Mouse (Mus musculus) limb, embryonic 10.5 days (tissue): ENCODE measurements at regions not wholly inside any gene's neighbourhood (a gene's known extent, or its start where the extent isn't known, plus 50 kb on each side); places are given as distances from the start of the nearest gene placed in this dataset.

ENCODE experiments used
- DNase-seq: peaks from one replicate; pipeline ENCODE4 v3.0.0-alpha.2; 2017; ENCODE audit warnings: low spot score
- H3K27ac ChIP-seq: fragments of 300-500 bp; sonication (generic); 2 replicates; pipeline ENCODE4 v1.5.1; 2016; ENCODE audit warnings: mild to moderate bottlenecking
- H3K27me3 ChIP-seq: fragments of 300-500 bp; sonication (generic); 2 replicates; pipeline ENCODE4 v1.6.1; 2016; ENCODE audit warnings: low read depth, mild to moderate bottlenecking; ENCODE audit not compliant: poor library complexity, severe bottlenecking
- H3K36me3 ChIP-seq: fragments of 300-500 bp; sonication (generic); 2 replicates; pipeline ENCODE4 v1.6.1; 2016; ENCODE audit warnings: mild to moderate bottlenecking, moderate library complexity
- H3K4me1 ChIP-seq: fragments of 300-500 bp; sonication (generic); 2 replicates; pipeline ENCODE4 v1.6.1; 2016
- H3K4me3 ChIP-seq: fragments of 300-500 bp; sonication (generic); 2 replicates; pipeline ENCODE4 v1.5.1; 2016; ENCODE audit warnings: mild to moderate bottlenecking, moderate library complexity
- H3K9me3 ChIP-seq: fragments of 300-500 bp; sonication (generic); replicated peaks from 2 replicates; pipeline ENCODE4 v1.6.1; 2016; ENCODE audit warnings: mild to moderate bottlenecking
- WGBS: fragments of 180-500 bp; shearing (Covaris S2); methylation state at CpG from one replicate; pipeline ENCODE4 v1.1.7; 2016; 5-methylcytosine and 5-hydroxymethylcytosine counted together

GRCm38 (mm10) chr16:31508981-31509380 lies 86.9 kb downstream of the Bdh1 start:
- Histone ChIP-seq H3K9me3 (no peaks in the 10 kb centered on the region), H3K36me3 (no peaks in the 10 kb centered on the region), H3K27me3 (no peaks in the 10 kb centered on the region), H3K4me1 (peaks cover 49% of the 10 kb centered on the region), H3K4me3 (peak overlapping the region; percentile 32), H3K27ac (peak overlapping the region; percentile 94)
- DNase-seq = peak; percentile 95
- WGBS = 0% methylated on average over 18 of the region's 18 CpGs

- Histone ChIP-seq H3K4me1 (peaks cover 48% of the 10 kb centered on the region), H3K27ac (peak overlapping the region; percentile 81), H3K4me3 (no peak overlapping the region), H3K36me3 (no peaks in the 10 kb centered on the region), H3K27me3 (no peaks in the 10 kb centered on the region), H3K9me3 (no peaks in the 10 kb centered on the region)
- no peak for DNase-seq
- 81% methylated on average over 8 of the region's 8 CpGs for WGBS
These were observed 88.0 kb downstream of the Bdh1 start for GRCm38 (mm10) chr16:31510097-31510496.

GRCm38 (mm10) chr16:31518816-31519215 lies 96.7 kb downstream of the Bdh1 start:
- H3K4me3 ChIP-seq = no peak overlapping the region
- H3K9me3 ChIP-seq = no peaks in the 10 kb centered on the region
- H3K4me1 ChIP-seq = peaks cover 12% of the 10 kb centered on the region
- H3K27ac ChIP-seq = no peak overlapping the region
- H3K36me3 ChIP-seq = no peaks in the 10 kb centered on the region
- no peaks in the 10 kb centered on the region for H3K27me3 ChIP-seq
- WGBS = 86% methylated on average over 3 of the region's 3 CpGs
- no peak for DNase-seq

- 81% methylated on average over 9 of the region's 9 CpGs for WGBS
- Histone ChIP-seq H3K4me3 (no peak overlapping the region), H3K27ac (no peak overlapping the region; the same call in 1 of the 2 replicates), H3K9me3 (no peaks in the 10 kb centered on the region), H3K4me1 (peaks cover 16% of the 10 kb centered on the region), H3K27me3 (no peaks in the 10 kb centered on the region), H3K36me3 (no peaks in the 10 kb centered on the region)
- no peak for DNase-seq
These were observed 98.0 kb downstream of the Bdh1 start for GRCm38 (mm10) chr16:31520081-31520480.

- H3K36me3 ChIP-seq = no peaks in the 10 kb centered on the region
- no peak overlapping the region for H3K4me3 ChIP-seq
- WGBS = 92% methylated on average over 6 of the region's 6 CpGs
- H3K9me3 ChIP-seq = no peaks in the 10 kb centered on the region
- no peak overlapping the region for H3K27ac ChIP-seq
- no peak for DNase-seq
- H3K4me1 ChIP-seq = peaks cover 16% of the 10 kb centered on the region
- H3K27me3 ChIP-seq = no peaks in the 10 kb centered on the region
These were observed 99.7 kb downstream of the Bdh1 start for GRCm38 (mm10) chr16:31521786-31522185.

- no peaks in the 10 kb centered on the region for H3K36me3 ChIP-seq
- H3K9me3 ChIP-seq = no peaks in the 10 kb centered on the region
- DNase-seq = no peak
- peaks cover 15% of the 10 kb centered on the region for H3K4me1 ChIP-seq
- no peaks in the 10 kb centered on the region for H3K27me3 ChIP-seq
- 78% methylated on average over 10 of the region's 10 CpGs for WGBS
- no peak overlapping the region for H3K4me3 ChIP-seq
- no peak overlapping the region; the same call in 1 of the 2 replicates for H3K27ac ChIP-seq
These were observed 104.7 kb downstream of the Bdh1 start for GRCm38 (mm10) chr16:31526711-31527344.

- no peaks in the 10 kb centered on the region for H3K27me3 ChIP-seq
- no peak overlapping the region for H3K27ac ChIP-seq
- H3K4me3 ChIP-seq = no peak overlapping the region
- H3K9me3 ChIP-seq = no peaks in the 10 kb centered on the region
- peaks cover 31% of the 10 kb centered on the region for H3K4me1 ChIP-seq
- 81% methylated on average over 11 of the region's 11 CpGs for WGBS
- no peak for DNase-seq
- H3K36me3 ChIP-seq = no peaks in the 10 kb centered on the region
These were observed 106.7 kb downstream of the Bdh1 start for GRCm38 (mm10) chr16:31528596-31529283.

GRCm38 (mm10) chr16:31529284-31529958 lies 107.3 kb downstream of the Bdh1 start:
- DNase-seq = no peak
- Histone ChIP-seq H3K4me1 (peaks cover 33% of the 10 kb centered on the region), H3K4me3 (no peak overlapping the region), H3K27me3 (no peaks in the 10 kb centered on the region), H3K36me3 (no peaks in the 10 kb centered on the region), H3K9me3 (no peaks in the 10 kb centered on the region), H3K27ac (no peak overlapping the region)
- 87% methylated on average over 13 of the region's 13 CpGs for WGBS

GRCm38 (mm10) chr16:31530090-31530489 lies 108.0 kb downstream of the Bdh1 start:
- H3K9me3 ChIP-seq = no peaks in the 10 kb centered on the region
- DNase-seq = no peak
- H3K36me3 ChIP-seq = no peaks in the 10 kb centered on the region
- no peak overlapping the region for H3K27ac ChIP-seq
- peaks cover 40% of the 10 kb centered on the region for H3K4me1 ChIP-seq
- no peak overlapping the region for H3K4me3 ChIP-seq
- 88% methylated on average over 8 of the region's 8 CpGs for WGBS
- H3K27me3 ChIP-seq = no peaks in the 10 kb centered on the region

- peak overlapping the region; percentile 87 for H3K27ac ChIP-seq
- no peaks in the 10 kb centered on the region for H3K9me3 ChIP-seq
- WGBS = 68% methylated on average over 6 of the region's 6 CpGs
- H3K4me1 ChIP-seq = peaks cover 66% of the 10 kb centered on the region
- H3K27me3 ChIP-seq = no peaks in the 10 kb centered on the region
- H3K4me3 ChIP-seq = no peak overlapping the region
- no peak for DNase-seq
- H3K36me3 ChIP-seq = no peaks in the 10 kb centered on the region
These were observed 111.2 kb downstream of the Bdh1 start for GRCm38 (mm10) chr16:31533196-31533777.

- H3K36me3 ChIP-seq = no peaks in the 10 kb centered on the region
- H3K4me3 ChIP-seq = no peak overlapping the region; the same call in 1 of the 2 replicates
- WGBS = 1% methylated on average over 4 of the region's 4 CpGs
- DNase-seq = peak; percentile 61
- peaks cover 63% of the 10 kb centered on the region for H3K4me1 ChIP-seq
- H3K27ac ChIP-seq = peak overlapping the region; percentile 87
- no peaks in the 10 kb centered on the region for H3K9me3 ChIP-seq
- no peaks in the 10 kb centered on the region for H3K27me3 ChIP-seq
These were observed 112.9 kb downstream of the Bdh1 start for GRCm38 (mm10) chr16:31534923-31535523.

- Histone ChIP-seq H3K4me1 (peaks cover 63% of the 10 kb centered on the region), H3K27me3 (no peaks in the 10 kb centered on the region), H3K27ac (0 out of 2 replicates have a peak overlapping the region, but pooled peaks have one; percentile 87), H3K36me3 (no peaks in the 10 kb centered on the region), H3K4me3 (no peak overlapping the region), H3K9me3 (no peaks in the 10 kb centered on the region)
- no peak for DNase-seq
- WGBS = 69% methylated on average over 3 of the region's 3 CpGs
These were observed 114.2 kb downstream of the Bdh1 start for GRCm38 (mm10) chr16:31536328-31536727.
